Mouse (Mus musculus) ES-Bruce4 (cell line): ENCODE measurements around the gene Fam110a. TPM values are rescaled to one million over a fixed set of nuclear protein-coding genes. Genes with fewer than 3 reads are reported as not detected.

Experiments used
- H3K27ac ChIP-seq: 2 replicates; pipeline ENCODE4 v1.5.1; 2012; ENCODE audit warnings: low read length, inconsistent platforms; ENCODE audit not compliant: insufficient read depth
- H3K27me3 ChIP-seq: 2 replicates; pipeline ENCODE4 v1.6.1; 2012; ENCODE audit warnings: mild to moderate bottlenecking, low read length, inconsistent platforms; ENCODE audit not compliant: control insufficient read depth, poor library complexity, insufficient read depth, severe bottlenecking
- H3K36me3 ChIP-seq: 2 replicates; pipeline ENCODE4 v1.6.1; 2012; ENCODE audit warnings: inconsistent platforms, mild to moderate bottlenecking, low read length, moderate library complexity; ENCODE audit not compliant: control insufficient read depth, poor library complexity, insufficient read depth, severe bottlenecking
- H3K4me1 ChIP-seq: one replicate; pipeline ENCODE4 v1.8.1; 2011; ENCODE audit warnings: low read length; ENCODE audit not compliant: control insufficient read depth, insufficient read depth
- H3K4me3 ChIP-seq: 2 replicates; pipeline ENCODE4 v1.5.1; 2011; ENCODE audit warnings: low read depth, mild to moderate bottlenecking, low read length
- H3K9ac ChIP-seq: 2 replicates; pipeline ENCODE4 v1.6.1; 2012; ENCODE audit warnings: low read depth, mild to moderate bottlenecking, inconsistent platforms; ENCODE audit not compliant: poor library complexity, severe bottlenecking
- H3K9me3 ChIP-seq: replicated peaks from 2 replicates; pipeline ENCODE4 v1.6.1; 2012; ENCODE audit warnings: mild to moderate bottlenecking, low read length, inconsistent platforms; ENCODE audit not compliant: control insufficient read depth, poor library complexity, insufficient read depth, severe bottlenecking
- CTCF ChIP-seq: IDR thresholded peaks from one replicate; pipeline ENCODE4 v1.8.1; 2011; ENCODE audit warnings: low read depth, low read length
- EP300 ChIP-seq: IDR thresholded peaks from 2 replicates; pipeline ENCODE4 v1.6.1; 2011; ENCODE audit warnings: low read depth, low read length; ENCODE audit not compliant: insufficient read depth
- POLR2A ChIP-seq: IDR thresholded peaks from one replicate; pipeline ENCODE4 v1.8.1; 2011; ENCODE audit warnings: low read length; ENCODE audit not compliant: insufficient read depth
- polyA plus RNA-seq: library from polyadenylated mRNA; stranded (reverse); fragments of >200 nt; gene quantifications from 2 replicates; pipeline ENCODE4 v1.2.4, GENCODE M21; 2011; ENCODE audit warnings: low read depth; ENCODE audit not compliant: missing spikeins, insufficient read depth, insufficient read length

Fam110a gene
- polyA plus RNA-seq, 1 experiment = 13.6 TPM

DNA sequence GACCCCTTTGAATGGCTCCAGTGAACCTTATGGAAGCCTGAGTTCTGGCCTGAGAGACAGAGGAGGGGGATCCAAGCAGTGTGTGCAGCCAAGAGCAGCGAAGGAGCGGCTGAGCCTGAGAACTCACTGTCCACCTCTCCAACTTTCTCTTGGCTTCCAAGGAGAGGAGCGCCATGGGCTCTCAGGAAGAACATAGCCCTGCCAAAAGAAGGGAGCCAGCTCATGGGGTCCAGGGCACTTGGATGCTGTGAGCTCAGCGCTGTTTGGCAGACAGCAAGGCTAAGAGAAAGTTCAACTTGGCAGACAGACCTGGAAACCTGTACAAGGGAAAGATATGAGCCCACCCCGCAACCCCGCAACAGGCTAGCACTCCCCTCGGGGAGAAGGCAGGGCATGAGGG is 55.7 kb downstream of the Fam110a start:
- Histone ChIP-seq H3K4me1 (no peaks in the 10 kb centered on the region), H3K4me3 (no peak overlapping the region), H3K9me3 (no peaks in the 10 kb centered on the region), H3K36me3 (no peaks in the 10 kb centered on the region), H3K27ac (no peak overlapping the region), H3K9ac (no peak overlapping the region), H3K27me3 (no peaks in the 10 kb centered on the region)
- TF ChIP-seq EP300 (no peak), CTCF (no peak), POLR2A (no peak)

DNA sequence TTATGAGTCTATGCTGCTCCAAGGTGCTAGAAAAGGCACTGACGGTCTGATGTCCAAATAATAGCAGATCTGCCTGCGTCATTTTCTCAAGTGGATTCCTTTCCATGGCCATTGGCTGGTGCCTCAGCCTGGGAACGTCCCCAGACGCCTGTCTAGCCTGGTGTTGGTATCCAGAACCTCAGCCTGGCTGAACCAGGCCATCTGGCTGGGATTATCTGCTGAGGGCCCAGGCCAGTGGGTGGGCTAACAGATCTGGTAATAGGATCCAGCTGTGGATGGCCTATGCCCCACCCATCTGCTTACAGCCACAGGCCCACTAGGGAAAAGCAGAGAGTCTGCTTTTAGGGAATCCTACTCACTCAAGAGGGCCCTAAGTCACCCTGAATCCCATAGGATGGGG is 58.4 kb downstream of the Fam110a start:
- no peak overlapping the region for H3K9ac ChIP-seq
- TF ChIP-seq EP300 (no peak), POLR2A (no peak), CTCF (no peak)
- no peak overlapping the region for H3K4me3 ChIP-seq
- no peaks in the 10 kb centered on the region for H3K36me3 ChIP-seq
- no peaks in the 10 kb centered on the region for H3K9me3 ChIP-seq
- no peak overlapping the region for H3K27ac ChIP-seq
- no peaks in the 10 kb centered on the region for H3K4me1 ChIP-seq
- no peaks in the 10 kb centered on the region for H3K27me3 ChIP-seq

DNA sequence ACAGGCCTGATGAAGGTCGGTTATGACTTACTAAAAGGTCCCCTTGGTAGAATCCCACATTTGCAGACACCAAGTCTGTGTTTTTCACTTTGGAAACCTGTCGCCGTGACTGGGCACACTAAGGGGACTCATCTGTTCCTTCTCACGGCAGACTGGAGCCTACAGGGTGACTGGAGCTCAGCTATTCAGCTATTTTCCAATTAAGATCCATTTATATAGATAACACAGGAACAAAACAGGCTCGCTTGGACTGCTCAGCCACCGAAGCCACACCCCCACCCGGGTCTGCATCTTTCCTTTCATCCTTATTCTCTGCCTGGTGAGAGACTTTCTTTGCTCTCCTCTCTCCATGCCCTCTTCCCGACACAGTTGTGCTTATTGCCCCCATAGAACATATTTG is 59.0 kb downstream of the Fam110a start:
- Histone ChIP-seq H3K4me3 (no peak overlapping the region), H3K4me1 (no peaks in the 10 kb centered on the region), H3K9me3 (no peaks in the 10 kb centered on the region), H3K9ac (no peak overlapping the region), H3K36me3 (no peaks in the 10 kb centered on the region), H3K27ac (no peak overlapping the region), H3K27me3 (no peaks in the 10 kb centered on the region)
- TF ChIP-seq EP300 = no peak
- TF ChIP-seq CTCF = no peak
- TF ChIP-seq POLR2A = no peak

Other genes starting within 250 kb of the Fam110a start
- gene Psmf1, start 236.0 kb downstream of the Fam110a start, polyA plus RNA-seq = 34.1 and 38.5 TPM in 2 replicates
- 0.25 and 0.75 TPM in 2 replicates for gene Rspo4, start 137.3 kb downstream of the Fam110a start, polyA plus RNA-seq
- gene Angpt4, start 69.0 kb downstream of the Fam110a start, polyA plus RNA-seq = 0.25 TPM in 1 of 2 replicates, not detected in the other
- 2.6 and 3.0 TPM in 2 replicates for gene Slc52a3, start 16.3 kb upstream of the Fam110a start, polyA plus RNA-seq
- 0.18 and 0.32 TPM in 2 replicates for gene Scrt2, start 101.3 kb upstream of the Fam110a start, polyA plus RNA-seq
- gene Srxn1, start 125.3 kb upstream of the Fam110a start, polyA plus RNA-seq = 18.1 TPM in 2 replicates
- gene Tcf15, start 163.3 kb upstream of the Fam110a start, polyA plus RNA-seq = 8.3 and 8.5 TPM in 2 replicates
- 258 and 280 TPM in 2 replicates for gene Csnk2a1, start 246.6 kb upstream of the Fam110a start, polyA plus RNA-seq